Comparison of ENCODE assay signal across 9 mouse cellular contexts in the genomic region with DNA sequence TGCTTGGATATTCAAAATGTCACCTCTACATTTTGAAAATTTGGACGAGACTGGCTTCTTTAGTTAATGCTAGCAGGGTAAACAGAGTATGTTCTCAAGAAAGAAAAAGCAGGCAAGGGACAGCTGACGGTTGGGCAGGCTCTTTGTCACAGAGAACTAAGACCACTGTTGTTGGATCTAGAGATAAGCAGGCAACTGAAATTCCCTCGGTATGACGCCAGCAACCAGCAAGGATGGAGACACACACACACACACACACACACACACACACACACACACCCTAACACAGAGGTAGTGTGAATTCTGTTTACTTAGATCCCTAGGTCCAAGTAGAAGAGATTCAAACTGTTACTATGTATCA.
DNase-seq lines count a peak whose midpoint lies in the region; ATAC-seq and TF ChIP-seq lines count a peak whose summit lies in the region.
"Had no signal": no experiment of that assay in that cellular context is flagged by ENCODE, and none has a peak within 500 bp of the region (broad histone marks: within the 10 kb centered on the region; RNA-seq: fewer than 3 reads in every experiment).

No protein-coding gene starts in this region.

- peak overlapping the region; percentile 68 for H3K4me2 ChIP-seq in liver, embryonic 15.5 days

- H3K27me3 ChIP-seq in heart, embryonic 10.5 days (ENCODE audit: insufficient read depth, poor library complexity, severe bottlenecking): no peaks in the 10 kb centered on the region
- no peaks in the 10 kb centered on the region for H3K27me3 ChIP-seq in thymus, adult 2 months (ENCODE audit: control insufficient read depth, insufficient read depth, low read length)
- no peaks in the 10 kb centered on the region for H3K27me3 ChIP-seq in liver, embryonic 15.5 days

- H3K27ac ChIP-seq in heart, embryonic 10.5 days: peak overlapping the region; percentile 82
- peak overlapping the region; percentile 90; the same call in 1 of the 2 replicates for H3K27ac ChIP-seq in thymus, adult 2 months (ENCODE audit: control insufficient read depth, insufficient read depth, low read length)
- H3K27ac ChIP-seq in liver, embryonic 15.5 days (replicated peaks): peak overlapping the region; percentile 86
- H3K27ac ChIP-seq: gastrocnemius, adult 2 months had no signal

- TF ChIP-seq POLR2A in thymus, adult 2 months (IDR thresholded peaks at IDR 0.05; ENCODE audit: control insufficient read depth, extremely low read depth, insufficient read depth, low read length, poor library complexity): no peak

- H3K4me3 ChIP-seq in heart, embryonic 10.5 days: peak overlapping the region; percentile 43
- no peak overlapping the region for H3K4me3 ChIP-seq in thymus, adult 2 months (ENCODE audit: control insufficient read depth, insufficient read depth, low read length)
- 0 out of 2 replicates have a peak overlapping the region, but pooled peaks have one; percentile 27 for H3K4me3 ChIP-seq in liver, embryonic 15.5 days (replicated peaks)

- ATAC-seq in liver, embryonic 15.5 days (ENCODE audit: insufficient read depth): peak; percentile 8; the same call in 1 of the 2 replicates

- H3K4me1 ChIP-seq in heart, embryonic 10.5 days: peaks cover 29% of the 10 kb centered on the region
- H3K4me1 ChIP-seq in thymus, adult 2 months (replicated peaks; ENCODE audit: control insufficient read depth, insufficient read depth, low read length): peaks cover 26% of the 10 kb centered on the region
- peaks cover 31% of the 10 kb centered on the region for H3K4me1 ChIP-seq in liver, embryonic 15.5 days (replicated peaks)

- no peak for TF ChIP-seq CTCF in thymus, adult 2 months (IDR thresholded peaks at IDR 0.05; ENCODE audit: borderline replicate concordance, control insufficient read depth, extremely low read depth, insufficient read depth, low read length, poor library complexity)

- WGBS in heart, embryonic 10.5 days: 6% methylated on average over 4 of the region's 4 CpGs
- 20% methylated on average over 4 of the region's 4 CpGs for WGBS in thymus, adult 2 months
- 2% methylated on average over 4 of the region's 4 CpGs for WGBS in liver, embryonic 15.5 days (ENCODE audit: insufficient replicate concordance)

- no peaks in the 10 kb centered on the region for H3K9me3 ChIP-seq in heart, embryonic 10.5 days
- 0 out of 2 replicates have a peak, but pooled peaks cover 3% of the 10 kb centered on the region for H3K9me3 ChIP-seq in liver, embryonic 15.5 days (replicated peaks)

- DNase-seq in heart, embryonic 10.5 days (ENCODE audit: low spot score): peak; percentile 75
- no peak for DNase-seq in heart, postnatal 4 days
- DNase-seq in thymus, adult 2 months: no peak
- DNase-seq in thymus, postnatal 14 days: no peak
- peak; percentile 27 for DNase-seq in yolk sac, embryonic 10.5 days (ENCODE audit: low spot score)
- no peak for DNase-seq in layer of hippocampus, adult 9-11 months
- no peak for DNase-seq in spleen, postnatal 4 days (ENCODE audit: low spot score in 2 of 2)
- DNase-seq: gastrocnemius, adult 2 months had no signal

- H3K36me3 ChIP-seq in heart, embryonic 10.5 days: no peaks in the 10 kb centered on the region
- no peaks in the 10 kb centered on the region for H3K36me3 ChIP-seq in thymus, adult 2 months (ENCODE audit: control insufficient read depth, insufficient read depth, low read length)
- no peaks in the 10 kb centered on the region for H3K36me3 ChIP-seq in liver, embryonic 15.5 days (replicated peaks)

- H3K9ac ChIP-seq in liver, embryonic 15.5 days: peak overlapping the region; percentile 37; the same call in 1 of the 2 replicates

Comparison
In these comparisons a context has a peak if more than half of its experiments do, and no peak if none do; other contexts are left out.
1. DNase-seq: peak in heart, embryonic 10.5 days (single experiment) and yolk sac, embryonic 10.5 days (single experiment); none in heart, postnatal 4 days (single experiment), thymus, adult 2 months (single experiment), thymus, postnatal 14 days (single experiment), layer of hippocampus, adult 9-11 months (single experiment) and spleen, postnatal 4 days (0 of 2).
2. Peak in every context shown above with its lines, with median percentiles within 50 percentile points of each other: H3K27ac ChIP-seq.